Mouse (Mus musculus) spleen, adult 2 months (tissue): Measurements from ENCODE around the gene Igf2bp3.

Experiments
- CTCF ChIP-seq: fragments of 200-500 bp; IDR thresholded peaks from 2 replicates; pipeline ENCODE4 v1.5.1; 2011; ENCODE audit warnings: mild to moderate bottlenecking, inconsistent platforms; ENCODE audit not compliant: insufficient read depth, insufficient read length, insufficient replicate concordance; ENCODE audit errors: extremely low read depth
- POLR2A ChIP-seq: fragments of 200-500 bp; IDR thresholded peaks from 2 replicates; pipeline ENCODE4 v1.6.1; 2011; ENCODE audit warnings: low read depth, low read length, inconsistent platforms

- TF ChIP-seq POLR2A, result no peak
- no peak for TF ChIP-seq CTCF
These were observed 3.2 kb downstream of the Igf2bp3 start for GRCm38 (mm10) chr6:49211596-49211995.
